Mouse (Mus musculus) CD4-positive helper T cell, adult 2 months (primary cell): Measurements from ENCODE around the gene Fam131c.

Source experiments
- DNase-seq: peaks from one replicate; pipeline ENCODE4 v3.0.0-alpha.2; 2012; ENCODE audit warnings: low read depth, missing footprints, low spot score

Gene Fam131c

GRCm38 (mm10) chr4:141406516-141407299, 38.7 kb downstream of the Fam131c start:
- DNase-seq, result peak; percentile 57

- no peak for DNase-seq
Observed at GRCm38 (mm10) chr4:141408577-141408976, 40.6 kb downstream of the Fam131c start.

DNA sequence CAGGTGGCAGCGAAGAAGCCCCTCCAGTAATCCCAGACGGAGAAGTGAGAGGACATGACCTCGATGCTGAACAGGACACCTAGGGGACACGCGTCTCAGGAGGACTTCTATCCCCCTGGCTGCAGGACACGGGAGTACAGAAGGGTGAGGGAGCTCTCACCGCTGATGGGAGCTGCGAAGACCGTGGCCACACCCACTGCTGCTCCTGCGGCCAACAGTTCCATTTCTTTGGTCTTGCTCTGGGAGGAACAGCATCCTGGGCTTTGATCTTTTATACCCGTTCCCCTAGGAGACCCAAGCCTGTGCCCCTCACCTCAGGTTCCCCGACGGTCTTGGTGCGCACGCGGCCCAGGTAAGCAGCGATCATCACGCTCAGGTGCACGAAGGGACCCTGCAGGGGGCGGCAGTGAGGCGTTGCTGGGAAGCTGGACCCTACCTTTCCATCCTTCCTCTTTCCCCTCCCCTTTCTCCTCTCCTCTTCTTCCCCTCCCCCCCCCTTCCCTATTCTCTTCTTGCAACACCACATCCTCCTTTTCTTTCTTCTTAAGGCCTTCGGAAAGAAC, 43.5 kb downstream of the Fam131c start:
- DNase-seq, result no peak

DNA sequence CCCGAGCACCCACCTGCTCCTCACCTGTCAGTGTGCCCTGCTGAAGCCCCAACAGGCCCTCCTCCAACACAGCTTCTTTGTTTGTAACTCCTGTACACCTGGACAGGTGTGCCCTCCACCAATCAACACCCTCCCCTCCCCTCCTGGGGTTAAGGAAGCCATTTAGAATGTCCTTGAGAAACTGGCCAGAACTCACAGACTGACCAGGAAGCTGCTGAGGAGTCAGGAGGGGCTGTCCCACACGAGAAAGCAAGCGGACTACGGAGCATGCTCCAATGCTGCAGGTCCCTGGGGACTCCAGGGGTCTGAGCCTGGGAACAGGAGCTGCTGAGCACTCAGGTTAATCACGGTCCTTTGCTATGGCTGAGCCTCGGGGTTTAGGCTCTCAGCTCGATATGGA, 47.9 kb downstream of the Fam131c start, which contains the start of gene Clcnkb:
Gene Clcnkb, minus strand, starts transcription at position 91 of the 400 bp plus-strand sequence.
- no peak for DNase-seq

GRCm38 (mm10) chr4:141419398-141420191, 51.6 kb downstream of the Fam131c start:
- DNase-seq, result peak; percentile 47

- no peak for DNase-seq
Observed at GRCm38 (mm10) chr4:141420192-141420829, 52.3 kb downstream of the Fam131c start, which contains the start of gene Hspb7. Hspb7 (plus strand) TSS chr4:141420779.

GRCm38 (mm10) chr4:141420886-141421285, 52.9 kb downstream of the Fam131c start:
- DNase-seq, result no peak

GRCm38 (mm10) chr4:141421423-141421822, 53.4 kb downstream of the Fam131c start:
- DNase-seq, result no peak

- DNase-seq, result no peak
Observed at GRCm38 (mm10) chr4:141422841-141423240, 54.8 kb downstream of the Fam131c start.

DNA sequence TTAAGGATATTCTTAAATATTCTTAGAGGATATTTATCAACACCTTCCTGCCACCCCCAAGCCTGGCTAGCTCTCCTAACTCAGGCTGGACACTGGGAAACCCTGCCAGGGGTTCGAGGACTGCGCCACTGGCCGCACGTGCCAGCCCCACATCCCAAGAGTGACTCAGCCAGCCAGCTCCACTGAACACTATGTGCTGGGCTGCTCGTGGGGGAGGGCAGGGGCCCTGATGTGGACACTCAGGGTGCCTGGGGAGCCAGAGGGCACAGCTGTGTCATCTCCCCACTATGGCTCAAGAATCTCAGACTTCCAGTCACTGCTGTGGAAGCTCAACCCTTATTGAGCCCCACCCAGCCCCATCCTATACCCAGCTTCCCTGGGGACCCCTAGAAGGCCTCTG, 55.3 kb downstream of the Fam131c start:
- no peak for DNase-seq

DNA sequence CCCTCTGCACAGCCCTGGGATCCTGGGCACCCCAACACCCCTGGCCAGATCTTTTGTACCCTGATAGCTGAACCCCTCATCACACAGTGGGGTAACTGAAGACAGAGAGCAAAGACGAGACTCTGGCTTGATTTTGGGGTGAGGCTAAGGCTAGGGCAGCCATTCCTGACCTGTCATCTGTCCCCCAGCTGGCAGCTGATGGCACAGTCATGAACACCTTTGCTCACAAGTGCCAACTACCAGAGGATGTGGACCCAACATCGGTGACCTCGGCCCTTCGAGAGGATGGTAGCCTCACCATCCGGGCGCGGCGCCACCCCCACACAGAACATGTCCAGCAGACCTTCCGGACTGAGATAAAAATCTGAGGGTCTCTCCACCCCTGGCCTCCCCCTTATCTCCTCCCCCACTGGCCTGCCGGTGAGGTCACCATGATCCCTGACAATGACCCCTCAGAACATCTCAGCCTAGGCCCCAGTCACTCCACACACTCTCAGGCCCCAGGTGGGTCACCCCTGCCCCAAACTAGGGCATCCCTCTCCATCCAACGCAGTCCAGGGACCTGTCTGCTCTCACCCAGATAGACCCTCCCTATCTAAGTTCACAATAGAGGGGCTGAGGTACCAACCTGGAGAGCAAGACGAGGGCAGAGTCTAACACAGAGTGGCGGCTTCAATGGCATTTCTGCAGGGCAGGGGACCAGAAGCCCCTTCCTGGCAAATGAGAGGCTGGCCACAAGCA, 55.8 kb downstream of the Fam131c start:
- no peak for DNase-seq

- peak; percentile 87 for DNase-seq
Observed at GRCm38 (mm10) chr4:141425484-141426479, 57.8 kb downstream of the Fam131c start.

- no peak for DNase-seq
Observed at GRCm38 (mm10) chr4:141426796-141427745, 59.1 kb downstream of the Fam131c start.

DNA sequence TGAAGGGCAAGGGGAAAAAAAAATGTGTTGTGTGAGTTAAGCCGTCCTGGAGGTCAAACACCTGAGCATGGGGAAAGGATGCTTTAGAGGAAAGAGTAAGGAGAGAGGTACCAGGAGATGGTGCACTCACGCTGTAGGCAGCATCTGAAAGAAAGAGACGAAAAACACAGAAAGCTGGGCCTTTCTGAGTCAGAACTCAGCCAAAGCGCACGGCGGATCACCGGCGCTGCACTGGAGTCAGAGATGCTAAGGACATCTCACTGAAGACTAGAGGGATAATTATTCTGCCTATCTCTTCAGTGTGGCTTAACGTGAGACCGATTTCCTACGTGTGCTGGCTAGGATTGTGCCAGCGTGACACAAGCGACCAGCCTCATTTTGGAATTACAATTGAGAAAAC, 59.9 kb downstream of the Fam131c start:
- no peak for DNase-seq

GRCm38 (mm10) chr4:141429381-141429780, 61.4 kb downstream of the Fam131c start:
- DNase-seq, result no peak

DNA sequence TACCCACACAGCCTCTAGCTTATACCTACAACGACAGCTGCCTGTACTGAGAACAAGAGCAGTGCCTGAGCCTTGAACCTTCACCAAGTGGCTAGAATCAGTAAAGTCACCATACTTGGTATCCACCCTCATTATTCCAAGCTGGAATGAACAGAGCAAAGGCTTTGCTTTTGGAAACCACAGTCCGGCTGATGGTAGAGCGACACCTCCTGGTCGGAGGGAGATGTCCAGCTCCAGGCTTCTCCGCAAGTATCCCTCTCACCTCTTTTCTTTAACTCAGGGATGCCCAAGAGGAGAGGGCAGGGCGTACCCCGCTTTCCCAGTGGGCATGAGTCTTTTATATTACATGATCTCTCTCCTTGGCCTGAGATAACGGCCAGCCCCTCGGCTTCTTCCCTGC, 61.8 kb downstream of the Fam131c start:
- DNase-seq, result no peak

GRCm38 (mm10) chr4:141430997-141431396, 63.0 kb downstream of the Fam131c start:
- peak; percentile 68 for DNase-seq

DNA sequence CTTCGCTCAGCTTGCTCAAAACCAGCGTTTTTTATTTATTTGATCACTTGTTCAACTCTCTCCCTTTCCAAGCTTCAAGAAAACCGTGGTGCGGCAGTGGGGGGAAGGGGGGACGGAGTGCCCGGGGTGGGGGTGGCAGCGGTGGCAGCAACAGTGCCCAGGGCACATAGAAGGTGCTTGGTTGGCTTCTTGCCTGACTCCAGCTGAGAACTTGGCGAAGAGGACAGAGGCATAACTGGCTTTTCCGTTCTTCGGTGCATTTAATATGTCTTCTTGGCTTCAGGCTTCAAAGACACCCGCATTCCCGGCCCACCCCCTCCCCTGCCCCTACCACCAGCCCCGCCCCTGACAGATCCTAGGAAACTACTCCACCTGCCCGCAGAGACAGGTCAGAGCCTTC, 64.6 kb downstream of the Fam131c start:
- DNase-seq, result no peak

DNA sequence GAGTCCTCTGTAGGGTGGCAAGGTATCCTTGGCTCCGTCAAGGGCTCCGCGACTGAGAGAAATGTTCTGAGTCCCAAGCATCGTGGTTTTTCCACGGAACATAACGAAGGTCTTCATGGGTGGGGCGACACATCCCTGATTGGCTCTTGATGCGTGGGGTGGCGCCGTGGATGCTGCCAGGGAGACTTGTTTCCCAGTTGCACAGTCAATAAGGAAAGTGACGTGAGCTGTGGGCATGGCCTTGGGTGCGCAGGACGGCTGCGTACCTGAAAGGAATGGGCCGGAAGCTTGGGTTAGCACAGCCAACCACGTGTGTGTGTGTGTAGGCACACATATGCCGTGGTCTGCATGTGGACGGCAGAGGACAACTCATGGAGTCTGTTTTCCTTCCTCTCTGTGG, 65.2 kb downstream of the Fam131c start:
- DNase-seq, result no peak
